Mouse (Mus musculus): ENCODE measurements at regions not wholly inside any gene's neighbourhood (a gene's known extent, or its start where the extent isn't known, plus 50 kb on each side); places are given as distances from the start of the nearest gene placed in this dataset.

DNA sequence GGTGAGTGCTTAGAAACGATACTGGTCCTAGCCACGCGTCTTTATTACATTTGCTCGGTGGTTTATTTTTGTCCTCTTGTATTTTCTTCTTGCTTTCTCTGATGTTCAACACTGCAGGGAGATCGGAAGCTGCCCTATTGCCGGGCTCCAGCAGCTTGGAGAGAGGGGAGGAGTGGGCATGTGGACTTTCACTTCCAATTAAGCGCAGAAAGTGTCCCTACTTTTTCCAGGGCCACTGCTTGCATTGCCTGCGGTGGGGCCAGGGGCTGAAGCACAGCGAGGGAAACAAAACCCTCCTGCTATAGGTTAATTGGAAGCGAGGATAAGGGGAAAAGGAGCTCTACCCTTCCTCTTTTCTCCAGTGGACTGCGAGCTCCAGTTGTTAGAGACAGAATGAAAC, 114.4 kb upstream of the Cdh6 start:
- no peak for DNase-seq

DNA sequence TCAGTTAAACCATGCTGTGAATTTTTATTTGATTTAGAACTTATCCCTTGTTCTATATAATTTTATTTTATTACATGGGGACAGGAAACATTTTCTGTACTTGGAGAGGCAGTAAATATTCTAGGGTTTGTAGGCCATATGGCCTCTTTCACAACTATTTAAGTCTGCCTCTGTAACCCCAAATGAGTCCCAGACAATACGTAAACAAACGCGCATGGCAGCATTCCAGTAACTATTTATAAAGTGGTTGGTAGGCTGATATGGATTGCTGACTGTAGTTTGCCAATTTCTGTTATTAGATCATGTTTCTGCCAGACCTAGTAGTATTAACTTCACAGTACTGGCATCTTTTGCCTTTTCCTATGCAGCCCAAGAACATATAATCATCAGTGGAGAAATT, 111.9 kb upstream of the Cdh6 start:
- no peak for DNase-seq

DNA sequence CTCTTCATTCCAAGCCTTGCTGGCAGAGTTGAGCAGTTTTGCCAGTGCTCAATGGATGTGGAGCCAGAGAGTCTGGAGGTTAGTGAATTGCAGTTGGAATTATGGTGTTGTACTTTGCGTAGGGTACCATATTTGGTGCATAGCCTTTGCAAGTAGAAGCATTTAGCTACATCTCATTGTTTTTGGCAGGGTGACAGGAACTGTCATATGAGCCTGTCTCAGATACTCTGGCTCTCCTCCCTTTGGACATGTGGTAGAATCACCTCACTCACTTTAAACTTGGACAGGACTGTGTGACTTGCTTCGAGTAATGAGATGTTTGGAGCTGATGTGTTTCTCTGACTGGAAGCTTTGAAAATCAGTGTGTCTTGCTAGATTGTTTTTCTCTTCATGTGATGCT, 110.7 kb upstream of the Cdh6 start:
- no peak for DNase-seq

DNA sequence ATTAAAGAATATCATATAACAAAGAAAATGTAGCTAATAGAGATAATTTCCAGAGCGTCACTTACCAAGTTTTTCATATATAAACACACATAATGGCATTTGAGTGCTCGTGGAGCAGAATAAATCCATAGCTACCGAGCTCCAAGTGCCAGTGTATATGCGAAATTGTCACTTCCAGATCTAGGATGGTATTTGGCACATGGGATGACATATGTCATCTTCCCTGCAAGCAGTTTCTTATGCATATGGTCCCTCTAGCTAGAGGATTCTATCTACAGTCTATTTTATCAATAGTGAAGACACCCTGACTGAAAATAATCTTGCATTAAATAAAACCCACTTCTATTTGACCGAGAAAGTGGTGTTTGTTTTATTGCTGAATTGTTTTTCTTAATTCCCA, 109.6 kb upstream of the Cdh6 start:
- no peak for DNase-seq

DNA sequence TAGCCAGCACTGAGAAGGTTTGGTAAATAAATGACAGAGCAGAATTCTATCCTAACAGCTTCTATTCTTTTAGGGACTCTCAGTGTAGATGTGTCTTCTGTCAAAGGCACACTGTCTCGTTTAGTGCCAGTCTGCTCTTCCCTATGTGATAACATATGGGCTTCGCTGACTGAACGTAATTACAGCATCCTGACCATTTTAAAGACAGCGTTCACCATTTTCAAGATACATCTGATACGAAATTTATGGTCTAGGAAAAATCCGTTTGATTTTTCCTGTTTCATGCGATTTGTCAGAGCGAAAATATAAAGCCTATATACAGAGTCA, 103.4 kb upstream of the Cdh6 start:
- DNase-seq, result no peak

DNA sequence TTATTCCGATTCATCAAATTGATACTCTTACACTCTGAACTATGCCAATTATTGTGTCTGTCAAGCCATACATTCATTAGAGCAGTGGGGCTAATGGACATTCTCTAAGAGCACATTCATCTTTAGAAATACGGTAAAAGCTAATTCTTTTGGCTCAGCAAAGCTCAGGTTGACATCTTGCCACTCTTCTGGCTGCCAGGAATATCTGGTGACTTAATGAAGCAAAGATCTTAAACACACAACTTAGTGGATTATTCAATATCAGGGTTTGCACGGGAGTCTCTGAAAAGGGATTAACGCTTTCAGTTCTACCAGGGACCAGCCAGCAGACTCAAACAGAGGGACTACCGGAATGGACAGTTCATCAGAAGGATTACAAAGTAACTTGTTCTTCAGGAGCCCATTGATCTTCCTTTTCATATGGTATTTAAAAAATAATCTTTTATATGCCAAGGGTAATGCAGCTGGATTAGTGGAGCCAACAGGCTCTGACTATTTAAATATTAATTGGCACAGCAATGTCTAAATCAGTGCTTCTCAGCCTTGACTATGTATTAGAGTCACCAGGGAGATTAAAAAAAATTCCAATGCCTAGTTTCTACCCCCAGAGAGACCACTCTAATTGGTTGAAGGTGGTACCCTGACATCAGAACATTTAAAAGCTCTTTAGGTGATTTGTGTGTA, 102.9 kb upstream of the Cdh6 start:
- no peak for DNase-seq

DNA sequence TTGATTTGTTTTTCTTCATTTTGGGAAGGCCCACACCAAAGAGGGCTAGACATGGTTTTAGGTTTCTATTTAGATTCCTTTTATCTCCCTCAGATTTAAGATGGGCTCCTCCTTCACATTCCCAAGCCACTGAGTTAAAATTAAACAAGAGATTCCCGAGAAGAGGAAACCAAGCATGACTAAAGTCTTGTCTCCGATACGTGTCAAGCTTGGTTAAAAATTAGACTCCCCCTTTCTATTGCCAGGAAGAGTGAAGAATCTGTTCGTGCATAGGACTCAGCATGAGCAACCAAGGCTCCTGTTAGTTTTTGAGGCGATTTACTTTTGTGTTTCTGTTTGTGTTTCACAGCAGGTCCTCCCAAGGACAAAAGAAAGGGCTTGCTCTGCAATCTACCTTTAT, 101.9 kb upstream of the Cdh6 start:
- DNase-seq, result no peak

DNA sequence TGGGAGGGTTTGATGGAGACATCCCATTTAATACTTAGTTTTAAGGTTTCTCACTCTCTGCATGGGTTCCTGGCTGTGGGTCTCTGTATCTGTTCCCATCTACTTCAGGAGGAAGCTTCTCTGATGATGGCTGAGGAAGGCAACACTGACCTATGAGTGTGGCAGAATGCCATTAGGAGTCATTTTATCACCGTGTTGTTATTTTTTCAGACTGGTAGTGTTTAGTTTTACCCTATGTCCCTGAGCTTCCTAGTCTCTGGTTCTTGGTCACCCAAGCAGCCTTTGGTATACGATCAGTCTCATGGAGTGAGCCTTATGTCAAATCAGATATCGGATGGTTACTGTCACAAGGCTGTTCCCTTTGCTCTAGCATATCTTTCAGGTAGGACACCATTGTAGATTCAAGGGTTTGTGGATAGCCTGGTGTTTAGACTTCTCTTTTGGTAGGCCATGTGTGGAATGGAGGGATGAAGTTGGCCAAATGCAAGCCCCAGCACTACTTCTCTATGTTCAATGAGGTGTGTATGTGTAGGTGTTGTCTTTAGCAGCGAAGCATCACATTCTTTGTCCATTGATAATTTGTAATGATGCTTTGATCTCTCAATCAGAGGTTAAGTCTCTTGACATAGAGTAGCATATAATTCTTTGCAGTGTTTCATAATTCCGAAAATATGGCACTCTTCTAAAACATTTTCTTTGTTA, 101.0 kb upstream of the Cdh6 start:
- DNase-seq, result no peak

DNA sequence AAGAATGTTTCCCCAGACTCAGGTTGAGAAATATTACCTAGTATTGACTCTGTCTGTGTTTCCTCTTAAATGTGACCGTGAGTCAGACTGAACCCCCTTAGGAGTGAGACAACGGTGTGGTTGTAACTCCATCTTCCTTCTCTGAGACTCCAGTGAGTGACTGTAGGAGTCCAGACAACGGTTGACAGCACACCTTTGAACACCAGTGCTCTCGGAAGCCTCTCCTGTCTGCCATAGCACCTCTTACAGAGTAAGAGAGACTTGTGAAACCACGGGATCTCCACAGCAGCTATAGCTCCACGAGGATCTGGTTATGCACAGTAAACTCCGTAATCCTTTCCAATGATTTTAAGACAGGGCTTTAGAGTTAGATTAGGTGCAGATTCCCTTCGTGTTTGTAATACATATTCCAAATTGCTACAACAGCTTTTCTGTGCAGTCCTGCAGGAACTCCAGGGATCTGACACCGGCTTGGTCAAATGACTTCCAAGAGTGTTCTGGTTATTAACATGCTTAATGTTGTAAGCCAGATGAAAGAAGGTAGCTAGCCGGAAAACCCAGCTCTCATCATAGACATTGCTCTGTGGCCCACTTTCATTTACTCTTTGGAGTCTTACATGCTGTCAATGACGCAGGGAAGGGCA, 72.7 kb upstream of the Cdh6 start:
- DNase-seq, result no peak

DNA sequence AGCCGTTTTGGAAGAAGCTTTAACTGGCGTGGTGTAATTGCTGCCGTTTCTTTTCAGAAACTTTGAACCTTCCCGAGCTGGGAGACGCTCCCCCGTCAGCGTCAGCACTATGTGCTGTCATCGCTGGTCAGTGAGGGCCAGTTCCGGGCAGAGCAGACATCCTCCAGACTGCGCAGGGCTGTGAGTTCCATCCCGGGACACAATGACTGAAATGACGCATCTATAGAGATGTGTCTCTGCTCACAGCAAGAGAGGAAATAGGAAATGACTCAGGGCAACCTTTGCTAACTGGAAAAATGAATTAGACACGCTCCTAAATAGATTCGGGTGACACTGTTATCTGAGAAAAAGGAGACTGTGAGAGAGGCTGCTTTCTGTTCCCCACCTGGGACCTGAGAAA, 70.8 kb upstream of the Cdh6 start:
- no peak for DNase-seq

DNA sequence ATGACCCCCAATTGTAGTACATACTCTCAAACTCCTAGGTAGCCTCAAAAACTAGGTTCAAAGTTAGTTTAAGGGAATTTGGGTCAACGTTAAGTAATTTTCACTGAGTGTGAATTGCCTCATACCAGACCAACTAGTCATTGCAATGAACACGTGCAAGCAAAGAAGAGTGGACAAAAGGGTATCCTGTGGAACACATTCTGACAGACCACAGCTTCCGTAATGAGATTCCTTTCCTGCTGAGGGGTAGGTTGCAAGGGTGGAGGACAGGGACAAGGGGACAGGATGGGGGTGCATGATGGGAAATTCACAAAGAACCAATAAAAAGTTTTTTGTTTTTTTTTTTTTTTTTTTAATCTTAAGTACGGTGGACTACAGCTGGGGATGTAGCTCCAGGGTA, 70.1 kb upstream of the Cdh6 start:
- no peak for DNase-seq

DNA sequence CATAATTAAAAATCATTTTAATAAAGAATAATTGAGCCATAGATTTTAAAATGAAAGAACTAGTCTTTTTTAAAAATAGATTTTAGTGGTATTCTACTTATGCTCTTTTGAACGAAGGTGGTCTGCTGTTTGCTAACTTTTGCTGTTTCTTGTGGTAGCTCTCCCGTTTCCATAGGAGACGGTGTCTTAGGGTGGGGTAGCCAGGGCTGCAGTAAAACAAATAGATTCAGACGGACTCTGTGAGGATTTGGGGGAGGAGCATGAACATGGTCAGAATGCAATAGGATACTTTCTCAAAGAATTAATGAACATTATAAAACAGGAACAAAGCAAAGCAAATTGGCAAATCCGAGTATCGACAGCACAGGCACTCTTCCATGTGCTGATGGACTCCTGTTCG, 67.5 kb upstream of the Cdh6 start:
- DNase-seq, result no peak

DNA sequence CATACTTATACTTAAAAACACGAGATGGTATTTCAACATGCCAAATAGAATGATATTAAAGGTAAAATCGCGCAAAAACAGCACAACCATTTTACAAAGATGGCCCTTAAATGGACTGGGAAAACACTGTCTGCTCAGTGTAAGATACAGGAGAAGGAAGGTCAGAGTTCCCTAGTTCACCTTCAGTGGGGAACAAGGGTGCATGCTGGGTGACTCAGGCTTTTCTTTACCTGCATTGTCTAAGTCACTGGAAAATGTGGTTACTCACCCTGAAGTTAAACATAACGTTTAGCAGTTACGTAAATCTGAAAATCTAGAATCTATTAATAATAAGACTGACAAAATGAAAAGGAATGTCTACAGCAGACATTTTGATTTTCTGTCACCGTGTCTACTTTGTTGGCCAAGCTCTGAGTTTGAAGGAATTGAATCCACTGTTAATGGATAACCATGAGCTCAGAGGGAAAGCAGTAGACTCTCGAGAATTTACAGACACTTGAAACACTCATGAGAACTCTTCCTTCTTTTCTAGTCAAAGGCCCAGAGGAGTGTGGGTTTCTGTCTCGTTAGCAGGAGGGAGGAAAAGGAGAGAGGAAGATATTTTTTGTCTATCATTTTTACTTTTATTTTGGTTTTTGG, 63.5 kb upstream of the Cdh6 start:
- DNase-seq, result no peak

DNA sequence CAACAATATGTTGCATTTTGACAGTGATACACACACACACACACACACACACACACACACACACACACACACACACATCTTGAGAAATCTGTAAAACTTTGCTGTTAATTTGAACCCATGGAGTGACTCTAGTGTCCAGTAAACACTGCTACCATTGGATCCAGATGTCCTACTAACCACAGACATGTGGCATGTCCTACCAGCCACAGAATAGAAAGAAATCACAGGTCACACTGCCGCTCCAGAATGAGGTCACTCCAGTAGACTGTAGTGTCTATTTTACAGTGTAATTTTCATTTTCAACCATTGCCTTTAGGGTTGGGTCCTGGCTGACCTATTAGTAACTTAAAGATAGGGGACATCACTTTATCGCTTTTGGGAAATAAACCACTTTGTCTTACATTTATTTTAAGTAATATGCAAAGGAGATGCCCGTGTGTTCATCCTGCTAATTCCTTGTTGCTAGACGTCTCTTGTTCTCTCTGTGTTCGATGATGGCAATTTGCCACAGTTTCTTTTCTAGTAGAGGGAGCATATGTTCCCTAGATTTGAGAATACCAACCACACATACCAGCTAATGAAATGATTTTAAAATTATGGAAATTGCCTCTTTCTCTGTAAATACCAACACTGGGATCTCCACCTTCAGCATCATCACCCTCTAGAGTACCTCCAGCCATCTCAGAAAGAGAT, 59.2 kb upstream of the Cdh6 start:
- DNase-seq, result no peak

DNA sequence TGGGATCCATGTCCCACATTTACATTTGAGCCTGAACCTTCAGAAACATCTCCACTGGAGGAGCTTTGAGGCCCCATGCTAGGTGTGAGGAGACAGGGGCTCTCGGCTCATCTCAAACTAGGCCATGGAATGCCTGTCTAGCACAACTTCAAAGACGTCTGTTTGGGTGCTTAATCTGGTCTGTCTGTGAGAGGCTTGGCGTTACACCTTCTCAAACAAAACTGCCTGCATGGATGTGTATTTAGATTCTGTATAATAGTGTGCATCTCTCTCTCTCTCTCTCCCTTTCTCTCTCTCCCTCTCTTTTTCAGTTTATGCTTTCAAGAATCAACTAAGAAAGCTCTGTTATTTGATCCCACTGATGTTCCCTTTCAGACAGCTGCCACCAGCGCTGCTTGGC, 58.1 kb upstream of the Cdh6 start:
- no peak for DNase-seq

DNA sequence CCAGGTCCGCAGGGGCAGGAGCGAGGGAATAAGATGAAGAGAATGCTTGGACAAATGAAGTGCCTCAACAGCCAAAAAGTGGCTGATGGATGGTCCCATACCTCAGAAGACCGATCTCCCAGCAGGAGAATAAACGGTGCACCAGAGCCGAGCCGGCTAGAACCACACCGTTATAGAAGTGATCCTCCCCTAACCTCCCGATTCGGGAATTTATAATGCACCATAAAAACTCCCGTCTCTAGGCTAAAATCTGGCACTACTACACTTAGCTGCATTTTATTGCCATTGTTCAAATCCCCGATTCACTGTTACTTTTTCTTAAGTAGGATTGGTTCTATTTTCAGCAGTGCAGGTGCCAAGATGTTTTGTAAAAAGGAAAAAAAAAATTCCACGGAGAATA, 54.6 kb upstream of the Cdh6 start:
- DNase-seq, result no peak

Data from cerebellum, adult 9-11 months (tissue).